Mouse (Mus musculus): ENCODE measurements at regions not wholly inside any gene's neighbourhood (a gene's known extent, or its start where the extent isn't known, plus 50 kb on each side); places are given as distances from the start of the nearest gene placed in this dataset.

GRCm38 (mm10) chr4:66483496-66483895, 79.1 kb upstream of the Astn2 start:
- TF ChIP-seq CTCF (IDR thresholded peaks at IDR 0.05; ENCODE audit: low read depth) (no peak), EP300 (optimal IDR thresholded peaks at IDR 0.05) (no peak)
